Mouse (Mus musculus): ENCODE results near the gene Lcn2. TPM values are rescaled to one million over a fixed set of nuclear protein-coding genes. Genes with fewer than 3 reads are reported as not detected.

Gene Lcn2
- polyA plus RNA-seq (2016; fragmentation: Nextera tagmentation; extraction: Ambion mirVana): not detected in 2 replicates

DNA sequence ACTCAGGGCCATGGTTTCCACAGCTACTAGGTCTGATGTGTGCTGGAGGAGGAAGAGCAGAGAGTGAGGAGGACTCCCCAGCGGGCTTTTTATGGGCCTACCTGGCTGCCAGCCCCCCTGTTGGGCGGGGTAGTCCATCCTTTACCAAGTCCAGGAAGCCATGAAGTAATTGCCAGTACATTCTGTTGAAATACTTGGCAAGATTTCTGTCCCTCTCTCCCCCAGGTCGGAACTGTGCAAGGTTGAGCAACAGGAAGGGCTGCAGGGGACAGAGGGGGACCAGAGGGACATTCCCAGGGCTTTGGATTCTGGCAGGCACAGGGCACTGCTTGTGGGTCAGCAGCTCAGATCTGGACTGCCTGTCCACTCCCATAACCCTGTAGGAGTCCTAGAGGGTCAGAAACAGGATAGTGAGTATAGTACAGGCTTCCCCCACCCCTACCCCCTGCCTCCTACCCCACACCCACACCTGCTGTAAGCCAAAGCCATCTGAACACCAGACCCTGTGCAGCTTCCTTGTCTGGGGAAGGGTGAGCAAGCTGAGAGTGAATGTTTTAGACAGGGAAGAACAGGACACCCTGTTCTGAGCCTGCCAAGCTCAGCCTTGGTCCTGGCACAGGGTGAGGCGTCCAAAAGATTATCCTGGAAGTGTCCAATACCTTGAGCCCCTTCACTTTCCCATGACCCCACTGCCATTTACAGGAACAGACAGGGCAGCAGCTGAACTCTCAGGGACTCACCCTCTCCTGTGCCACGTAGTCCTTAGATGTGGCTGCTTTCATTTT lies at the start of gene Lcn2:
TSS of gene Lcn2 (minus strand) at position 547 of the 785 bp plus-strand sequence.
- Histone ChIP-seq H3K27ac (no peak within 1 kb of the TSS), H3K4me1 (peaks cover 8% of the 10 kb centered on the region; the same call in 1 of the 2 replicates), H3K4me3 (no peak within 1 kb of the TSS), H3K36me3 (replicated peaks) (no peaks in the 10 kb centered on the region), H3K9me3 (no peaks in the 10 kb centered on the region; the same call in 1 of the 2 replicates), H3K27me3 (ENCODE audit: poor library complexity, severe bottlenecking) (peaks cover 27% of the 10 kb centered on the region)
- 64% methylated on average over 5 of the region's 5 CpGs for WGBS
- DNase-seq (ENCODE audit: extremely low spot score, low spot score): no peak

DNA sequence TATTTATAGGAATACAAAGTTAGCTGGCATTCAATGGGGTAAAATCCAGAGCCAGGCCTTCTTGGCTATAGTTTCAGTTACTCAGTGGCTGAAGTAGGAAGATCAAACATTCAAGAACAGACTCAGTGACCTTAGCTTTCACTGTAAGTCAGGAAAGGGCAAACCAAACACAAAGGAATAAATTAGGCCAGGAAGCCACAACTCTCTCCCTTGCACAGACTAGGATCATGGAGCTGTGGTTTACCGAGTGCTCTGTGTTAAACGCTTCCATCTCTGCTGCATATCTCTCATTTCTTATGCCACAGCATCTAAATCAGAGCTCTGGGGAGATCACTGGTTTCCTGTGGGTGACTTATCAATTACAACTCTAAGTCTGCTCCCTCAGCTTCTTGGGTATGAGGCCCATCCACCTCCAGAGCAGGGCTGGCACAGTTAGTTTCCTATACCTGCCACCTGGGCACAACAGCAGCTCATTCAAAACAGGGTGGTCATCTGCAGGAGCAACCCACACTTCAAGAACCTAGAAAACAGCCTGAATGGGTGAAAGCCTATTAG lies 49.6 kb upstream of the Lcn2 start:
- no peaks in the 10 kb centered on the region; the same call in 1 of the 2 replicates for H3K36me3 ChIP-seq (replicated peaks)
- H3K27ac ChIP-seq: peak overlapping the region; percentile 78
- H3K4me1 ChIP-seq: peaks cover 59% of the 10 kb centered on the region
- no peak for DNase-seq (ENCODE audit: extremely low spot score, low spot score)
- H3K27me3 ChIP-seq (ENCODE audit: poor library complexity, severe bottlenecking): no peaks in the 10 kb centered on the region
- H3K9me3 ChIP-seq: no peaks in the 10 kb centered on the region
- no peak overlapping the region for H3K4me3 ChIP-seq
- WGBS: 91% methylated on average over 2 of the region's 2 CpGs

DNA sequence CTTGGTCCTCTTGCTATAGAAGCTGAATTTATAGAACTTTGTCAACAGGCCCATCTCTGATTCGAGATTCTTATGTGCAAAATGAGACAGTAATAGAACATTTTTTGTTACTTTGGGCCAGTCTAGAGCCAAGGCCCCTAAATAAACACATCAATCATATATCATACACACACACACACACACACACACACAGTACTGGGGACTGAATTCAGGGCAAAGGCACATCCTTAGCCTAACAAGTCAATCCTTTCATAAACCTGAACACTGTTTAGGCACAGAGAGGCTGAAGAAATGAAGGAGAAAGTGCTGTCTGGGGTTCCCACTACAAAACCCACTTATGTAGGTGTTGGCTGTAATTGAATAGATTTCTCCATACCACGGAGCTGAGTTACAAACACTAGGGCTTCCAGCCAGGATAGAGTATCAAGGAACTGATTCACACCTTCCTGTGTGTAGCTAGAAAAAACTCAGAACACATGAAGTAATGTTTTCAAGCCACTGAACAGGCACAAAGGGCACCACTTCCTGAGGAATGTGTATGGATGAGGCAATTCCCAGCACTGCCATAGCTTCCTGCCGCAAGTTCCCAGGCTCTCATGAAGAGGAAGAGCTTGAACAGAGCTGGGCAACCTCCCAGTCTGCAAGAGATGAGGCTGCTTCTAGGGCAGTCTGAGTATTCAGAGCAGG lies 48.8 kb upstream of the Lcn2 start:
- H3K4me1 ChIP-seq: peaks cover 66% of the 10 kb centered on the region
- H3K4me3 ChIP-seq: no peak overlapping the region
- WGBS: 64% methylated on average over 3 of the region's 3 CpGs
- no peak for DNase-seq (ENCODE audit: extremely low spot score, low spot score)
- H3K27ac ChIP-seq: peak overlapping the region; percentile 78
- no peaks in the 10 kb centered on the region; the same call in 1 of the 2 replicates for H3K36me3 ChIP-seq (replicated peaks)
- H3K27me3 ChIP-seq (ENCODE audit: poor library complexity, severe bottlenecking): no peaks in the 10 kb centered on the region
- no peaks in the 10 kb centered on the region for H3K9me3 ChIP-seq

DNA sequence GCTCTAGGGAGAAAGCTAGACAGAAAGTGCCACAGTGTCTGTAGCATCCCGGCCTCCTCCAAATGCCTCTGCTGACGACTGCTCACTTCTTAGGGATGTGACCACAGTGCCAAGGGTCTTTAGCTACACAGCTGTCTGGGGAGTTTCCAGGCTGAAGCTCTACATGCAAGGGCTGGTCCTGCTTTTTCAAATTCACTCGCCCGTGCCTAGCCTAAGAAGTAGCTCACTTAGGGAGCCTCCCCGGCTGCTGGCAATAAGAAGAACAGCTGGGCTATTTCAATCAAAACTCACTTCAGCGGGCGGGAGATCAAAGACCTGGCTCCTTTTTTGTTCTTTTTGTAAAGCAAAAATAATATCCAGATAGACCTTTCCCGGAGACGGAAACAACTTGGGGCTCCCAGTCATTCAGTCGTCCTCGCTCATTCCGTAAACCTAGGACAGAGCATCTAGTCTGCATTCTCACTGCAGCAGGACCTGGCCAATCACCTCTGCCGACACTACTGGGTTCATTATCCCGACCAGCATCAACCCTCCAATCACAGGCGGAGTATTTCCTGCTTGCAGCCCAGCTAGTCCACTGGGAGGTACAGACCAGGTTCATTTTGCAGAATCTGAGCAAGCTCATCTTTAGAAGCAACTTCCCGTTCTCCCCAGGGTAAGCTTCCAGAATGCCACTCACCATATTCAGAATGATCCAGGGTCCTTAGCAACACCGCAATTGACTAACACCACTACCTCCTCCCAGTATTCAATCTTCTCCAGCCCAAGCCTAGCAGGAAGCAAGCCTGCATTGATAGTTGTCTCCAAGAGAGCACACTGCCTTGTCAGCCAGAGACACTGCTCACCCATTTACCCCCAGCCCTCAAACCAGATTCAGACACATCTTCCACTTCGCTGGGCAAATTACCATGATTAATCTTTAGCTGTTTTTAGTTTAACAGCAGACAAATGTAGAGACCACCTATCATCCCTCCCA lies 42.9 kb upstream of the Lcn2 start:
- DNase-seq (ENCODE audit: extremely low spot score, low spot score): peak; percentile 90
- H3K27ac ChIP-seq: peak overlapping the region; percentile 87
- no peaks in the 10 kb centered on the region for H3K9me3 ChIP-seq
- H3K4me1 ChIP-seq: peaks cover 57% of the 10 kb centered on the region
- H3K4me3 ChIP-seq: peak overlapping the region; percentile 60
- 9% methylated on average over 18 of the region's 18 CpGs for WGBS
- H3K27me3 ChIP-seq (ENCODE audit: poor library complexity, severe bottlenecking): no peaks in the 10 kb centered on the region
- H3K36me3 ChIP-seq (replicated peaks): peaks cover 12% of the 10 kb centered on the region

DNA sequence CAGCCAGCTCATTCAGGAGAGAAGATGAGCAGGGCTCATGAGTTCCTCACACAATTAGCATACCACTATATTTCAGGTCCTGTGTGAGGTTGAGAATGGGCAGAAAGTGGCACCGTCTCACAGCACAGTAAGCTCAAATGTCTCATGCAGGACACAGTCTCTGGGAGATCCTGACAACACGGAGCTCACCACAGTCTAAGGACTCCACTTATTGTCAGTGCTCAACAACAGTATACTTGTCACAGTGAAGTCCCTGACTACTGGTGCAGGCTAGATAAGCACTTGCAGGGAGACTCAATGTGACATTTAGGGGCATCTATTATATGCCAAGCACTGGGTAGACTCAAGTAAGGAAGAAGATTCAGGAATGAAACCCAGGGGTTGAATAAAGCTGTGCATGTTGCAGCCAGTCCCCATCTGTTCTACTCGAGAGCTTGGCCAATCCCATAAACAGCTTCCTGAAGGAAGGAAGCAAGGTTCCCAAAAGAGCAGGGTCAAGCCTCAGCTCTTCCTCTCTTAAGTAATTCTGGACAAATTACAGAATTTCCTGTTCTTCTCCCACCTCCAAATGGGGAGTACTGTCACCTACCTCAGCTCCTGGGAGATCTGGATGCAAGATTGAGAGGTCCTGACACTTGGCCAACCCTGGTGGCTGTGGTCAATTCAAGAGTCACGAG lies 41.3 kb upstream of the Lcn2 start:
- WGBS: 84% methylated on average over 4 of the region's 4 CpGs
- no peaks in the 10 kb centered on the region for H3K27me3 ChIP-seq (ENCODE audit: poor library complexity, severe bottlenecking)
- peaks cover 69% of the 10 kb centered on the region for H3K4me1 ChIP-seq
- peak overlapping the region; percentile 60 for H3K4me3 ChIP-seq
- H3K27ac ChIP-seq: peak overlapping the region; percentile 76
- peaks cover 12% of the 10 kb centered on the region for H3K36me3 ChIP-seq (replicated peaks)
- H3K9me3 ChIP-seq: no peaks in the 10 kb centered on the region
- DNase-seq (ENCODE audit: extremely low spot score, low spot score): no peak

DNA sequence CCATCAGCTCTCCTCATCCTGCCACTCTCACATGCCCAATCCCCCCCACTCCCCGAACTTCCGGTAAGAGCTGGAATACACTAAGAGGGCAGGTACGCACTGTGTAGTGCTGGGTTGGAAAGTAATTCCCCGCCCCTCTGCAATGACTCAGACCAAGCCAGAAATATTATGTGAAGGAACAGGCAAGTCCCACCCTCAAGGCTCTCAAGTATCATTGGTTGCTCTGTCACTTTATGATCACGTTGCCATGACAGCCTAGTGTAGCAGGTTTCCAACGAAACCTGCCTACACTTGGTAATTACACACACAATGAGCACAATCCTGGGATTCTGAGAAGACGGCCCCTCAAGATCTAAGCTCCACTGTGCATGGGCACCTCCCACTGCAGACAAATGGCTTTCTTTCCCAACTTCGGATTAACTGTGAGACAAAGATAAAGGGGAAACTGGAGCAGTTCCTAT lies 40.2 kb upstream of the Lcn2 start:
- Histone ChIP-seq H3K27me3 (ENCODE audit: poor library complexity, severe bottlenecking) (no peaks in the 10 kb centered on the region), H3K36me3 (replicated peaks) (peaks cover 12% of the 10 kb centered on the region), H3K4me1 (peaks cover 80% of the 10 kb centered on the region), H3K9me3 (no peaks in the 10 kb centered on the region), H3K4me3 (peak overlapping the region; percentile 29; the same call in 1 of the 2 replicates), H3K27ac (peak overlapping the region; percentile 76)
- DNase-seq (ENCODE audit: extremely low spot score, low spot score): no peak
- WGBS: 62% methylated on average over 8 of the region's 8 CpGs

DNA sequence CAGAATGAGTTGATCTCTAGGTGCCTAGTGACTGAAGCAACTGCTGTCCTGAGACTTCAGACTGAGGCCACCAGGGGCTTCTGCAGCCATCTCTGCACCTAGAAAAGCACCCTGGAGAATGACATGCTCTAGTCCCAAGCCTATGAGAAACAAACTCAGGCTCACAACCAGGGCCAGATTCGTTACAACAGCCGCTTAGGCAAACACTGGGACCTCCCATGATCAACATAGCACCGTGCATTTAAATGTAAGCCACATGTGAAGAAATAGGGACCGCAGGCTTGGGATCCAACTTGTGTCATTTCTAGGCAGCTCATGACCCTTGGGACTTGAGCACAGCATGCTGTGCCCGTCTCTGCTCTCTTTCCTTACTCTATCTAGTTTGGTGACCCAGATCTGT lies 39.7 kb upstream of the Lcn2 start:
- Histone ChIP-seq H3K4me1 (peaks cover 84% of the 10 kb centered on the region), H3K27me3 (ENCODE audit: poor library complexity, severe bottlenecking) (no peaks in the 10 kb centered on the region), H3K4me3 (no peak overlapping the region), H3K9me3 (no peaks in the 10 kb centered on the region), H3K27ac (peak overlapping the region; percentile 25; the same call in 1 of the 2 replicates), H3K36me3 (replicated peaks) (peaks cover 12% of the 10 kb centered on the region)
- DNase-seq (ENCODE audit: extremely low spot score, low spot score): no peak
- WGBS: 86% methylated on average over 5 of the region's 5 CpGs

DNA sequence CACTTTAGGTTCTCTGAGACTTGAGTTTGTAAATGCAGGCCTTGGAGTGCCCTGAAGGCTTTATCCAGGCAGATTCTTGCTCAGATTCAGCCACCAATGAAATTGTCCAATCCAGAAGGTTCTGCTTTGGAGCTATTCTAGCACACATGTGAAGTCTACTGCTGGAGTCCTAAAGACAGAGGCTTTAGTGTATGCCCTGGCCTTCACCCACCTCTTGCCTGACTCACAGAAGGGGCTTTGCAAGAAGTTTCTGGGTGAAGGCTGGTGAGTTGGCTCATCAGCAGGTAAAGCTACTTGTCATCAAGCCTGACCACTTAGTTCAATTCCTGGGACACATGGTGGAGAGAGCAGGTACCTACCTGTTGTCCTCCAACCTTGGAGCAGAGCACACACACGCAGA lies 38.1 kb upstream of the Lcn2 start:
- DNase-seq (ENCODE audit: extremely low spot score, low spot score): no peak
- no peaks in the 10 kb centered on the region for H3K27me3 ChIP-seq (ENCODE audit: poor library complexity, severe bottlenecking)
- H3K4me1 ChIP-seq: peaks cover 73% of the 10 kb centered on the region
- no peaks in the 10 kb centered on the region for H3K9me3 ChIP-seq
- WGBS: 93% methylated on average over 1 of the region's 1 CpGs
- H3K4me3 ChIP-seq: no peak overlapping the region
- no peak overlapping the region for H3K27ac ChIP-seq
- peaks cover 15% of the 10 kb centered on the region for H3K36me3 ChIP-seq (replicated peaks)

DNA sequence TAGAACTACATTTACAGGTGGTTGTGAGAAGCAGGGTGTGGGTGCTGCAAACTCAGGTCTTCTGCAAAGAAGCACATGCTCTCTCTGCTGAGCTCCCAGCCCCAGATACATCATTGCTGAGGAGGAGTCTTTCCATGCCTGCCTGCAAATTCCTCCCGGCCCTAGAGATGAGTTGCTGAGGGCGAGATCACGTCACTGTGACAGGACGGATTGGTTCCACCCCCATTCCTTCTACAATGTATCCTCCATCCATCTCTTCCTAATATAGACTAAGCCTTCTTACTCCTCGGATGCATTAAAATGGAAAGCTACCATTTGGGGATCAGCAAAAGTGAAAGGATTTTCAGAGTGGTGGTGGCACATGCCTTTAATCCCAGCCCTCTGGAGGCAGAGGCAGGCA lies 37.5 kb upstream of the Lcn2 start:
- H3K4me1 ChIP-seq: peaks cover 68% of the 10 kb centered on the region
- H3K4me3 ChIP-seq: no peak overlapping the region
- 0 out of 2 replicates have a peak overlapping the region, but pooled peaks have one; percentile 76 for H3K27ac ChIP-seq
- no peak for DNase-seq (ENCODE audit: extremely low spot score, low spot score)
- WGBS: 86% methylated on average over 5 of the region's 5 CpGs
- no peaks in the 10 kb centered on the region for H3K9me3 ChIP-seq
- peaks cover 20% of the 10 kb centered on the region for H3K36me3 ChIP-seq (replicated peaks)
- no peaks in the 10 kb centered on the region for H3K27me3 ChIP-seq (ENCODE audit: poor library complexity, severe bottlenecking)

DNA sequence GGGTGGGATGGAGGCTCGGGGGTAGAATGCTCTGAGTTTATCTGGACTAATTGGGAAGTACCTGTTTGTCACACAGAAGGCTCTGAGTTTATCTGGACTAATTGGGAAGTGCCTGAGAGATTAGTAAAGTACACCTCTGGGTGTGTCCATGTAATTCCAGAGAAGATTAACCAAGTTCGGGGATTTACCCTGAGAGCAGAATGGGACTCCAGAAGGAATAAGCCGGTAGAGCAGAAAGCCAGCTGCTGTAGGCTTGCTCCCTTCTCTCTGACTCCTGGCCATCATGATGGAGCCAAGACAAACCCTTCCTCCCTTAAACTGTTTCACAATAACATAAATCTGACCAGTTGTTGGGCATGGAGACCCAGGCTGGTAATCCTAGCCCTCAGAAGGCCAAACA lies 36.7 kb upstream of the Lcn2 start:
- Histone ChIP-seq H3K4me3 (no peak overlapping the region), H3K36me3 (replicated peaks) (peaks cover 28% of the 10 kb centered on the region), H3K27ac (peak overlapping the region; percentile 76), H3K9me3 (no peaks in the 10 kb centered on the region), H3K27me3 (ENCODE audit: poor library complexity, severe bottlenecking) (no peaks in the 10 kb centered on the region), H3K4me1 (peaks cover 61% of the 10 kb centered on the region)
- DNase-seq (ENCODE audit: extremely low spot score, low spot score): no peak
- 25% methylated on average over 3 of the region's 3 CpGs for WGBS

DNA sequence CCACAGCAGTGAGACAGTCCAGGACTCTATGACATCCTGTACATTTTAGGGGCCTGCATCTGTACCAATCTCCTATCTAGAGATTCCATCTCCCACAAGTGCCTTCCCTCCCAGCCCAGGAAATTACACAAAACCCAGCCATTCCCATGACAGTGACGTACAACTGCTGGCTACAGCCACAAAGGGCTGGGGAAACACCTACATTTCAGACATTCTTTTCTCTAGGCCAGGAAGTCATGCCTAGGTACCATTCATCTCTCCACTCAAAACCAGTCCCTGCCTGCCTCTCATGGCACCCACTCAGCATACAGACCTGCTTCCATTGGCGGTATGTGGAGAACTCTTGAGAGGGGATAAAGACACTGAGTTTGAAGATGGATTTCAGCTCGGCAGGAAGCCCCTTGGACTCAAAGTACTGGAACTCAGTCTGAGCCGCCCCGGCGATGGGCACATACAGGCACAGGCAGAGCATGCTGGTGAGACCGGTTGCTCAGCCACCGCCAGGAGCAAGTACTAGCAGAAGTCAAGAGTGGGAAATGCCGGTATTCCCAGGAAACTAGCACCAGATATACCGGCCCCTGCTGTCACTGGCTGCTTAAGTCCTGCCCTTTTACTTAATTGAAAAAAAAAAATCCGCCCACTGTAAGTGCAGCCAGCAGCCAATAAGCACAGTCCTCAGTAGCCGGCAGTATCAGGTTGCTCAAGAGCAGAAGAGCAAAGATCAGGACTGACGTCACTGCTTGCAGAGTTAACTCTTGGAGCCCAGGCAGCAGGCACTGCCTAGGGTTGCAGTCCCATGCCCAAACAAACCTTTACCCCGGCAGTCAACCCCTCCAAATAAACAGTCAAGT lies 35.7 kb upstream of the Lcn2 start:
- no peaks in the 10 kb centered on the region for H3K27me3 ChIP-seq (ENCODE audit: poor library complexity, severe bottlenecking)
- H3K36me3 ChIP-seq (replicated peaks): peaks cover 39% of the 10 kb centered on the region
- H3K4me3 ChIP-seq: peak overlapping the region; percentile 54
- peaks cover 54% of the 10 kb centered on the region for H3K4me1 ChIP-seq
- H3K27ac ChIP-seq: peak overlapping the region; percentile 76
- peak; percentile 75 for DNase-seq (ENCODE audit: extremely low spot score, low spot score)
- 2% methylated on average over 14 of the region's 14 CpGs for whole genome bisulfite sequencing
- no peaks in the 10 kb centered on the region for H3K9me3 ChIP-seq
